Mouse (Mus musculus): ENCODE measurements at regions not wholly inside any gene's neighbourhood (a gene's known extent, or its start where the extent isn't known, plus 50 kb on each side); places are given as distances from the start of the nearest gene placed in this dataset.

- TF ChIP-seq CTCF (IDR thresholded peaks at IDR 0.05; ENCODE audit: low read depth, low read length), result no peak
- TF ChIP-seq GATA1 (IDR thresholded peaks at IDR 0.05; ENCODE audit: borderline replicate concordance, low read length), result no peak
- no peak for TF ChIP-seq POLR2AphosphoS5 (IDR thresholded peaks at IDR 0.05; ENCODE audit: insufficient replicate concordance, low read depth, low read length)
- TF ChIP-seq TAL1 (conservative IDR thresholded peaks at IDR 0.05; ENCODE audit: low read depth, low read length), result no peak
- no peak for TF ChIP-seq GATA2 (IDR thresholded peaks at IDR 0.05; ENCODE audit: borderline replicate concordance, low read depth, low read length)
Measured at GRCm38 (mm10) chr9:41565784-41566183, 404.3 kb upstream of the Ubash3b start.

Data from G1E (cell line).